Mouse (Mus musculus): ENCODE measurements around the gene Bace1.
"Not testable (repeated sequence)": the region's sequence is repeated elsewhere in the genome, so short reads cannot be mapped to it uniquely, and the experiment has no call there.

Gene Bace1

GRCm38 (mm10) chr9:45838069-45838433 is 329 bp upstream of the Bace1 start:
- DNase-seq (ENCODE audit: low read depth, low spot score) = no peak

DNA sequence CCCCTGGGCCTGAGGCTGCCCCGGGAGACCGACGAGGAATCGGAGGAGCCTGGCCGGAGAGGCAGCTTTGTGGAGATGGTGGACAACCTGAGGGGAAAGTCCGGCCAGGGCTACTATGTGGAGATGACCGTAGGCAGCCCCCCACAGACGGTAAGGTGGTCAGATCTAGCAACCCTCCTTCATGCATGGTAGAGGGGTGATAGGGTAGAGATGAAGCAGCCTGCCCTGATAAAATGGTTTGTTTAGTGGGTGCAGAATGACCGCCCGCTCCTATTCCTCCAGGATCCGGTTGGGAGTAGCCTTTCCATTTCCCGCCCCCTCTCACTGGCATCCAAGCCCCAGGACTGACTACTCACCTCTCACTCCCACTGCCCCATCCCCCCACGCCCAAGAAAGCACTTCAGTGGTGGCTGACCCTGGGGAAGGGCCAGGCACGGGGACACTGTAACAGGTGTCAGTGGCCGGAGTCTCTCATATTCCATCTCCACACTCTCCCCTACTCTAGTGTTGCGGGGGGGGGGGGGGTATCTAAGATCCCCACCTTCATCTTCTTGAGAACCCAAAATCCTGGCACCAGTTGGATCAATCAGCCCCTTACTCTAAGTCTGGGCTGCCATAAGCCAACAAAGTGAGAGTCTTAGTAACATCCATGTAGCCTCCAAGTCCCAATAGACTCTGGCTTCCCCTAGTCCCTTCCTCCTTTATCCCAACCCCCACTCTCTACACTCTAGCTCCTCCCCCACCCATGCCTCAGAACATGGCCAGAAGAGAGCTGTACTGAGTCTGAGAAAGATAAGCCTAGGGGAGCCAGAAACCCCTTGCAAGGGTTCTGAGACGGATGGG is 980 bp downstream of the Bace1 start:
- DNase-seq (ENCODE audit: low read depth, low spot score) = peak; percentile 21

DNA sequence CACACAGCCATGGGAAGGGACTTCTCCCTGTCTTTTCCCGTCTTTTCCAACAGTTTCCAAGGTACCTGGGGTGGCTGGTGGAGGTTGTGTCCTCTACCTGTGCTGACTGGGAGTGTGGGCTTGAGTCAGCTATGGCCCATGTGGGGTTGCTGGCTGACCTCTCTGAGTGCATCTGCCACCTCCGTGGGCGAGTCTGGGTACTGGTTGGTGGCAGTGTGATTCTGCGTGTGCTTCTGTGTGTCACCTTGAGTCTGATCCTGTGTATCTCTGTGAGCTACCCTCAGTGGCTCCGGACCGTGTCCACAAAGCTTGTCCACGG is 1.6 kb downstream of the Bace1 start:
- no peak for DNase-seq (ENCODE audit: low read depth, low spot score)

GRCm38 (mm10) chr9:45840331-45840730 is 2.0 kb downstream of the Bace1 start:
- no peak for DNase-seq (ENCODE audit: low read depth, low spot score)

DNA sequence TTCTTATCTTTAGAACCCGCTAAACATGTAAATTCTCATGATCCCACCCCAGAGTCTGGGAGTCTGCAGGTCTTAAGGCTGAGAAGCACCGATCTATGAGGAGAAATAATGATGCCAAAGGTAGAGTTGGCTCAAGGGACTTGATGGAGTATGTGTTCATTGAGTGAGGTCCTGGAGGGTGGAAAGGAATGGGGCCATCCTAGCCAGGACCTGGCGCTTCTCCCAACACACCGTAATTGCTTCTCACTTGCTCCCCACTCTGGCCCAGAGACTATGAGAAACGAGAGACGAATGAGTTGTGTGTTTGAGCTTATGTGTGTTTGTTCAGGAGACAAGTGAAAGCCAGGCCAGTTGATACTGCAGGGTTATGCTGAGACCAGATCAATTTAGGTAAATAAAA is 3.1 kb downstream of the Bace1 start:
- DNase-seq (ENCODE audit: low read depth, low spot score) = no peak

DNA sequence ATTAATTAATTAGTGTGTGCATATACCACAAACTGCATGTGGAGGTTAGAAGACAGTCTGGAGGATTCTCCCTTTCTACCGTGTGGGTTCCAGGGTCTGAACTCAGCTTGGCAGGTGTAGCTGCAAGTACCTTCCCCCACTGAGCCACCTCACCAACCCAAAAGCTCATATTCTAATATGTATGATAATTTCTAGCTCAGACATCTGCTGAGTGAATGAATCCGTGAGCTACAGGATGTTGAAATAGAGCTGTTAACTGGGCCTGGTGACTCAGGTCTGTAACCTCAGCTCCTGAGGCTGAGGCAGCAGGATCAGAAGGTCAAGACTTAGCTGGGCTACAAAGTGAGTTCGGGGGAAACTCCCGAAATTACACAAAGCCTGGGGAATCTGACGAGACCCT is 4.6 kb downstream of the Bace1 start:
- DNase-seq (ENCODE audit: low read depth, low spot score) = no peak

GRCm38 (mm10) chr9:45843780-45844179 is 5.4 kb downstream of the Bace1 start:
- DNase-seq (ENCODE audit: low read depth, low spot score) = no peak

- no peak for DNase-seq (ENCODE audit: low read depth, low spot score)
Observed at GRCm38 (mm10) chr9:45845541-45845940, 7.2 kb downstream of the Bace1 start.

DNA sequence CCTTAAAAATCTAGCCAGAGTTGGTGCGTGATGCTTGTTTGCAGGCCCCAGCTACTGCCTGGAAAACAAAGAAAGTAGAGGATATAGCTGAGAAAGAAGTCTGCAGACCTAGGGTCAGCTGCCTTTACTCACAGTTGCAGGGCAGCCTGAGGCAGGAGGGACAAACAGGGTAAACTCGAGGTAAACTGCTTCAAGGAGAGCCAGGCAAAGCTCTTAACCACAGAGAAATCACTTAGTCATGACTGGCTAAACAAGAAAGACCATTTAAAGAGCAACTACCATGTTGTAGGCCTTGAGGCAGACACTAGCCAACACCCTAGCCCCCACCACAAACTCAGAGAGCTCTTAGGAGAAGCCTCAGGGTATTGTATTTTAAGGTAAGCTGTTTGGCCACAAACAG is 7.8 kb downstream of the Bace1 start:
- not testable (repeated sequence) for DNase-seq (ENCODE audit: low read depth, low spot score)

DNA sequence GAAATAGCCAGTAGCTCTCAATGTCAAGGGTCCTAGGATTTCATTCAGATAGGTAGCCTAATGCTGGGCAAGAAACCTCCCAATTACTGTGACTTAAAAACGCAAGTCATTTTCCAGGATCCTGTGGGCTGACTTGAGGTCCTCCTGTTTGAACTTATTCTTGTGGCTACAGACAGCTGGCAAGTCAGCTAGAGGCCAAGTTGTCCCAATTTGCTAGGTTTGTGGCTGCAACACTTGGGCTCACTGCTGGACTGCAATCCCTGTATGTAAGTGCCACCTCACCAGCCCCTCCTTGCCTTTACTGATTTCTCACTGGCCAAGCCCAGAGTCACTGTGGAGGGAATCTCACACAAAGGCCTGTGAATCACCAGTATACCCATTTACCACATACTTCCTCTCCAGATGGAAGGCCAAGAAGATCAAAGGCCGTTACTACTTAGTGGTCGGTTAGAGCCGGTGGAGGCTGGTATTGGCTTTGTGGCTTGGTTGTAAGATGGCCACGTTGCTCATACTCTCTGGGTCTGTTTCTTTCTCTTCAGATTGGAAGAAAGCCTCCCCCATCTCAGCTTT is 8.6 kb downstream of the Bace1 start:
- DNase-seq (ENCODE audit: low read depth, low spot score) = no peak

DNA sequence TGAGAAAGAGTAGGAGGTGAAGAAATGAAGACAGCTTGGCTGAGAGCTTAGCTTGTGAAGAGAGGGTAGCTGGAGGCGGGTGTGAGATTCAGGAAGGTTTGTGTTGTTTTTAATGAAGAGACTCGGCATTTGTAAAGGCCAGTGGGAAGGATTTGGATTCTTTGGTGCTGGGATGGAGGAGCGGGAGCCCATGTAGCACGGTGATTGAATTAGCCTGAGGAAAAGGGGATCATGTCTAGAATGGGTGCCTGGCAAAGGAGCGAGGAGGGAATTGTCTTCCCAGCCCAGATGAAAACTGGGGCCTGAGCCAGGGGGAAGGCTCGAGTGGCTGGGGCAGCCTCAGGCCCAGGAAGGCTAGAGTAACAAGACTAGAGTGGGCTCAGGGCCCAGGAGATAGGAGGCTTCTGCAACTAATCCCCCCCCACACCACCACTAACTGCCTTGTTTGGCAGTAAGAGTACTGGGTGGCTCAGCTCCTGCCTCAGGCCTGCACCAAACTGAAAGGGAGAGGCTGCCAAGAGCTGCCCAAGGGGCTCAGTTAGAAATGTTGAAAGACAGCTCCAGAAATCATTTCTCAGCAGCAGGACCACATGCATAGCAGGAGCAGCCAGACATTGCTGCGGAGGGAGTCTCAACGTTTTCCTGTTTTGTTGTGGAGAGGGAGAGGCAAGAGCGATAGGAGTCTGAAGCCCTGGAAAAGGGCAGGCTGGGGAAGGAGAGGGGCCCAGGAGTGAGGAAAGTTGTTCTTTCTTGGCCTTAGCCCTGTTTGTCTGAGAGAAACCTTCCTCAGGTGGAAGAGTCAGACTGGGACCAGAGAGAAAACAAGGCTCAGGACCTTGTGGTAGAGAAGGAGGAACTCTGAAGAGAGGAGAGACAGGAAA is 11.4 kb downstream of the Bace1 start:
- no peak for DNase-seq (ENCODE audit: low read depth, low spot score)

DNA sequence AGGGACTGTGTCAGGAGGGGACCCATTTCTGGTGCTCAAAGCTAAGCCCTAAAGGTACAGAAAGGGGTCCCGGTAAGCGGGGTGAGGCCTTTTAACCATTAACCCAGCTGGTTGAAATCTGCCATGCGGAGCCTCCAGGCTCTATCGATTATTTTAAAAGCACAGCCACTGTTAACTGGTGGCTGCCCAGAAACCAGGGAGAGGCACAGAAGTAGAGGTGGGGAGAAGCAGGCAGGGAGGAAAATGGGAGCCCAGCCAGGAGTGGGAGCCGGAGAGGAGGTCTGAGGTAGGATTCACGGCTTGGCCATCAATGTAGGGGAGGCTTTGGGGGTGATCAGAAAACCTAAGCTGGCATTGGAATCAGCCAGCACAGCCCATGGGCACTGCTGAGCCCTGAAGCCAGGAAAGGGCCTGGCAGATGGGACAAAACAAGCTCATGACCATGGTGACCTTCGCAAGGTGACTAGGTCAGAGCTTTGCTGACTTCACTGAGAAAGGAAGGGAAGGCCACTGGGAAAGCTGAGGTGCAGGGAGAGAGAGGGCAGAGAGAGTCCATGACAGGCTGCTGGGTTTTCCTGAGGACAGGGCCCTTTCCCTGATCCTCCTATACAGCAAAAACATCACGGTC is 12.3 kb downstream of the Bace1 start:
- DNase-seq (ENCODE audit: low read depth, low spot score) = no peak

DNA sequence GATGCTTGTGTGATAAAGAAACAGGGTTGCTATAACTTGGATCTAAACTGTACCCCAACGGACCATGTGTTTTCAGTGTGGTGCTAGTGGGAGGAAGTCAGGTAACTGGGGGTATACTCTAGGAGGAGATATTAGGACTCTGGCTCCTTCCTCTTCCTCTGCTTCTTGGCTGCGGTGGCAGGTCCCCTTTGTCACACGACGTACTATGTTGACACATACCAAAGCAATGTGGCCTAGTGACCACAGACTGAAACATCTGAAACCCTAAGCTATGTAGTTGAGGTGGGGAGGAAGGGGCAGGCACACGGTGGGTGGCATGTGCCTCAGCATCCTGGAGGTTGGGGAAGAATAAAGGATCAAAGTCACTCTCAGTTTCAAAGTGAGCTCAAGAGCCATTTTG is 12.9 kb downstream of the Bace1 start:
- DNase-seq (ENCODE audit: low read depth, low spot score) = no peak

DNA sequence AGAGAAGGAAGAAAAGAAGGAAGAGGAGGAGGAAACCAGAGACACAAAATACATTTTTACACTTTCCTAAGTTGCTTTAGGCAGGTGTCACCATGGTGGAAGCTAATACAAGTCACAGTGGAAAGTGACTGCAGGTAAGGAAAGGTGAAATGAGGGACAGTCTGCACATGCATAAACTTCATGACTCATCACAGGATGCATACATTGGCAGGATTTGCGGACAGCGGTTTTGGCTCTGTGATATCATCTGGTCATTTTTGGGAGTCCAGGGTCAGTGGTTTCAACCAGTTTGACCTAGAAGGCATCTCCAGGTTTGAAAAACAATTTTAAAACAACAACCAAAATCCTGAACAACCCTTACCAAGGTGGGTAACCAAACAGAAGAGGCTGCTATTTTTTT is 13.4 kb downstream of the Bace1 start:
- DNase-seq (ENCODE audit: low read depth, low spot score) = no peak

GRCm38 (mm10) chr9:45853695-45854094 is 15.3 kb downstream of the Bace1 start:
- DNase-seq (ENCODE audit: low read depth, low spot score) = no peak

GRCm38 (mm10) chr9:45854136-45854535 is 15.8 kb downstream of the Bace1 start:
- no peak for DNase-seq (ENCODE audit: low read depth, low spot score)

DNA sequence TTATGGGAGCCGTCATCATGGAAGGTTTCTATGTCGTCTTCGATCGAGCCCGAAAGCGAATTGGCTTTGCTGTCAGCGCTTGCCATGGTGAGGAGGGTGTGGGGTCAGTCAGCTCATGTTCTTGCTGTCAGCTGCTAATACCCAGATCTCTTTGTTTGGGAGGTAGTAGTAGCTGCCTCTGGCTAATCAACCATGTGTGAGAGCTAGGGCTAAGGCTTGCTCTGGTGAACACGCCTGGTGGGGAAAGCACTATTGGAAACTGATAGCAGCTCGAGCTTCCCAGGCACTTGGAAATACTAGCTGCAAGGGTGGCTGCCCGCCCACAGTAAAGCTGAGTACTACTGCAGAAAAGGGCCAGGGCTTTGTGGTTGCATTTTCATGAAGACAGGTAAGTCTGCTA is 21.0 kb downstream of the Bace1 start:
- no peak for DNase-seq (ENCODE audit: low read depth, low spot score)

DNA sequence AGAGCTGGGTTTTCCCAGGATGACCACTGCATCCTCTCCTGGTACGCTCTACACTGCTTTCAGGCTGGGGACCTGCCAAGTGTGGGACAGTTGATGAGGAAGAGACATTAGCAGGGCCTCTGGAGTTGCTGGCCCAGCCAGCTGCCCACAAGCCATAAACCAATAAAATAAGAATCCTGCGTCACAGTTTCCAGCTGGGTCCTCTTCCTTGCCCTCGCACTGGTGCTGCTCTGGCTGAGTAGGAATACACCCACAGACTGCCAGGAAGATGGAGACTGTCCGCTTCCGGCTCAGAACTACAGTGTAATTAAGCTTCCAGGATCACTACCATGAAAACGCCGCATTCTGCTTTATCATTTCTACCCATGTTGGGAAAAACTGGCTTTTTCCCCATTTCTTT is 23.4 kb downstream of the Bace1 start:
- DNase-seq (ENCODE audit: low read depth, low spot score) = no peak

- no peak for DNase-seq (ENCODE audit: low read depth, low spot score)
Observed at GRCm38 (mm10) chr9:45869181-45869580, 30.8 kb downstream of the Bace1 start.

GRCm38 (mm10) chr9:45870265-45870664 is 31.9 kb downstream of the Bace1 start:
- DNase-seq (ENCODE audit: low read depth, low spot score) = no peak

- DNase-seq (ENCODE audit: low read depth, low spot score) = peak; percentile 20
Observed at GRCm38 (mm10) chr9:45877928-45878327, 39.5 kb downstream of the Bace1 start.

DNA sequence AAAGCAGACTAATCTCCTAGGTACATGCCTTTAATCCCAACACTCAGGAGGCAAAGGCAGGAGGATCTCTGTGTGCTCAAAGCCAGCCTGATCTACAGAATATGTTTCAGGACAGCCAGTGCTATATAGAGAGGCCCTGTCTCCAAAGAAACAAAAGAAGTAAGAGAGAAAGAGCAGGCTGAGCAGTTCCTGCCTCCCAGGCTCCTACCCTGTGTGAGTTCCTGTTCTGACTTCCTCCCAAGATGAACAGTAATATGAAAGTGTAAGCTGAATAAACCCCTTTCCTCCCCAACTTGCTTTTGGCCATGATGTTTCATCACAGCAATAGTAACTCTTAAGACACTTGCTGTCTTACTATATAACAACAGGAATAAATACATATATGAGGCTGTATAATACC is 55.3 kb downstream of the Bace1 start:
- DNase-seq (ENCODE audit: low read depth, low spot score) = no peak

Data from R1 (cell line).